Mouse (Mus musculus) stomach, postnatal 0 days (tissue): ENCODE results near the gene Ryr1. TPM values are rescaled to one million over a fixed set of nuclear protein-coding genes. Genes with fewer than 3 reads are reported as not detected.

Source experiments
- ATAC-seq: fragments of 200-750 bp; cut with Nextera tagmentation; 2 replicates; pipeline ENCODE4 v1.8.0; 2017; ENCODE audit not compliant: low FRiP score, low TSS enrichment
- DNase-seq: peaks from one replicate; pipeline ENCODE4 v3.0.0-alpha.2; 2016; ENCODE audit warnings: low spot score
- H3K27ac ChIP-seq: fragments of 300-500 bp; sonication (generic); replicated peaks from 2 replicates; pipeline ENCODE4 v1.5.1; 2014; ENCODE audit warnings: mild to moderate bottlenecking, control low read depth
- H3K27me3 ChIP-seq: fragments of 300-500 bp; sonication (generic); 2 replicates; pipeline ENCODE4 v1.6.1; 2014; ENCODE audit warnings: low read length; ENCODE audit not compliant: control insufficient read depth, insufficient read depth
- H3K36me3 ChIP-seq: fragments of 300-500 bp; sonication (generic); 2 replicates; pipeline ENCODE4 v1.6.1; 2014; ENCODE audit warnings: low read length, mixed read lengths; ENCODE audit not compliant: control insufficient read depth, insufficient read depth
- H3K4me1 ChIP-seq: fragments of 300-500 bp; sonication (generic); replicated peaks from 2 replicates; pipeline ENCODE4 v1.6.1; 2014; ENCODE audit warnings: antibody characterized with exemption; ENCODE audit not compliant: control insufficient read depth, insufficient read depth
- H3K4me2 ChIP-seq: fragments of 300-500 bp; sonication (generic); replicated peaks from 2 replicates; pipeline ENCODE4 v1.6.1; 2014; ENCODE audit warnings: low read depth, mild to moderate bottlenecking, control low read depth, moderate library complexity
- H3K4me3 ChIP-seq: fragments of 300-500 bp; sonication (generic); 2 replicates; pipeline ENCODE4 v1.5.1; 2014; ENCODE audit warnings: low read depth, low read length, control low read depth
- H3K9ac ChIP-seq: fragments of 300-500 bp; sonication (generic); 2 replicates; pipeline ENCODE4 v1.6.1; 2014; ENCODE audit warnings: mild to moderate bottlenecking, low read length, control low read depth, mixed read lengths
- H3K9me3 ChIP-seq: fragments of 300-500 bp; sonication (generic); 2 replicates; pipeline ENCODE4 v1.6.1; 2016; ENCODE audit warnings: low read length; ENCODE audit not compliant: control insufficient read depth
- CTCF ChIP-seq: IDR thresholded peaks from 2 replicates; pipeline ENCODE4 v1.5.1; 2016; ENCODE audit warnings: antibody characterized with exemption, low read depth, mild to moderate bottlenecking, moderate library complexity
- EP300 ChIP-seq: optimal IDR thresholded peaks from 2 replicates; pipeline ENCODE3; 2016; ENCODE audit warnings: antibody characterized with exemption
- WGBS: fragments of 180-500 bp; shearing (Covaris S2); extraction: QIAGEN DNeasy Blood & Tissue Kit; methylation state at CpG from one replicate; pipeline ENCODE4 v1.1.7; 2014; 5-methylcytosine and 5-hydroxymethylcytosine counted together
- polyA plus RNA-seq: library from polyadenylated mRNA; unstranded; fragments of >200 nt; fragmentation: Nextera tagmentation; extraction: Ambion mirVana; gene quantifications from 2 replicates; pipeline ENCODE4 v1.2.1, GENCODE M21; 2015

Gene Ryr1
- polyA plus RNA-seq, 1 experiment from 2014 or later = 0.11 TPM

GRCm38 (mm10) chr7:29101286-29102017 lies 23.5 kb downstream of the Ryr1 start:
- WGBS = 81% methylated on average over 12 of the region's 12 CpGs

GRCm38 (mm10) chr7:29097131-29097530 lies 27.8 kb downstream of the Ryr1 start:
- no peak overlapping the region for H3K4me2 ChIP-seq
- ATAC-seq (no peak), DNase-seq (no peak)
- no peaks in the 10 kb centered on the region for H3K9me3 ChIP-seq
- no peak overlapping the region for H3K9ac ChIP-seq
- H3K4me1 ChIP-seq = no peaks in the 10 kb centered on the region
- no peak overlapping the region for H3K4me3 ChIP-seq
- H3K27me3 ChIP-seq = no peaks in the 10 kb centered on the region
- WGBS = 90% methylated on average over 16 of the region's 16 CpGs
- H3K36me3 ChIP-seq = no peaks in the 10 kb centered on the region
- TF ChIP-seq CTCF (no peak), EP300 (no peak)
- no peak overlapping the region for H3K27ac ChIP-seq

More at GRCm38 (mm10) chr7:29101286-29102017, 23.5 kb downstream of the Ryr1 start:
- no peaks in the 10 kb centered on the region for H3K27me3 ChIP-seq
- peak; percentile 24; the same call in 1 of the 2 replicates for ATAC-seq
- no peaks in the 10 kb centered on the region for H3K4me1 ChIP-seq
- H3K4me3 ChIP-seq = no peak overlapping the region
- no peak overlapping the region for H3K27ac ChIP-seq
- H3K36me3 ChIP-seq = no peaks in the 10 kb centered on the region
- no peak overlapping the region for H3K4me2 ChIP-seq
- H3K9me3 ChIP-seq = no peaks in the 10 kb centered on the region
- TF ChIP-seq CTCF = no peak
- no peak for TF ChIP-seq EP300
- no peak for DNase-seq
- no peak overlapping the region for H3K9ac ChIP-seq

GRCm38 (mm10) chr7:29088817-29089216 lies 36.2 kb downstream of the Ryr1 start:
- H3K4me1 ChIP-seq = no peaks in the 10 kb centered on the region
- no peak for ATAC-seq
- no peaks in the 10 kb centered on the region for H3K27me3 ChIP-seq
- H3K9ac ChIP-seq = no peak overlapping the region
- H3K4me3 ChIP-seq = no peak overlapping the region
- no peak overlapping the region for H3K4me2 ChIP-seq
- DNase-seq = no peak
- H3K36me3 ChIP-seq = no peaks in the 10 kb centered on the region
- WGBS = 66% methylated on average over 6 of the region's 6 CpGs
- no peak overlapping the region for H3K27ac ChIP-seq
- H3K9me3 ChIP-seq = no peaks in the 10 kb centered on the region
- TF ChIP-seq EP300 (no peak), CTCF (no peak)

- no peaks in the 10 kb centered on the region for H3K9me3 ChIP-seq
- WGBS = 90% methylated on average over 10 of the region's 10 CpGs
- H3K36me3 ChIP-seq = no peaks in the 10 kb centered on the region
- no peak overlapping the region for H3K27ac ChIP-seq
- no peak overlapping the region for H3K9ac ChIP-seq
- H3K4me1 ChIP-seq = no peaks in the 10 kb centered on the region
- no peak overlapping the region for H3K4me2 ChIP-seq
- no peak for ATAC-seq
- DNase-seq = no peak
- no peaks in the 10 kb centered on the region for H3K27me3 ChIP-seq
- H3K4me3 ChIP-seq = no peak overlapping the region
- TF ChIP-seq CTCF = no peak
- no peak for TF ChIP-seq EP300
Observed at GRCm38 (mm10) chr7:29086902-29087301, 38.1 kb downstream of the Ryr1 start.

- H3K4me2 ChIP-seq = no peak overlapping the region
- WGBS = 91% methylated on average over 30 of the region's 30 CpGs
- no peak for ATAC-seq
Observed at GRCm38 (mm10) chr7:29085981-29086380, 39.0 kb downstream of the Ryr1 start.

GRCm38 (mm10) chr7:29084411-29084810 lies 40.6 kb downstream of the Ryr1 start:
- no peaks in the 10 kb centered on the region for H3K4me1 ChIP-seq
- H3K27ac ChIP-seq = no peak overlapping the region
- H3K27me3 ChIP-seq = no peaks in the 10 kb centered on the region
- H3K36me3 ChIP-seq = no peaks in the 10 kb centered on the region
- no peak overlapping the region for H3K4me2 ChIP-seq
- no peak for DNase-seq
- TF ChIP-seq EP300 (no peak), CTCF (no peak)
- no peak for ATAC-seq
- no peak overlapping the region for H3K9ac ChIP-seq
- no peak overlapping the region for H3K4me3 ChIP-seq
- WGBS = 82% methylated on average over 3 of the region's 3 CpGs
- no peaks in the 10 kb centered on the region for H3K9me3 ChIP-seq

More at GRCm38 (mm10) chr7:29085981-29086380, 39.0 kb downstream of the Ryr1 start:
- no peak for TF ChIP-seq EP300
- no peak for TF ChIP-seq CTCF
- no peaks in the 10 kb centered on the region for H3K27me3 ChIP-seq
- no peaks in the 10 kb centered on the region for H3K9me3 ChIP-seq
- no peak overlapping the region for H3K27ac ChIP-seq
- H3K4me1 ChIP-seq = no peaks in the 10 kb centered on the region
- no peak overlapping the region for H3K9ac ChIP-seq
- H3K36me3 ChIP-seq = no peaks in the 10 kb centered on the region
- DNase-seq = no peak
- no peak overlapping the region for H3K4me3 ChIP-seq
